Mouse (Mus musculus): Measurements from ENCODE around the gene Kat8. TPM values are rescaled to one million over a fixed set of nuclear protein-coding genes. Genes with fewer than 3 reads are reported as not detected.

Gene Kat8
- polyA plus RNA-seq (2014; fragmentation: Illumina TruSeq; extraction: RNeasy Lipid Tissue Mini Kit (QIAGEN cat#74804); ENCODE audit: low read depth, low replicate concordance) = 10.2 TPM

DNA sequence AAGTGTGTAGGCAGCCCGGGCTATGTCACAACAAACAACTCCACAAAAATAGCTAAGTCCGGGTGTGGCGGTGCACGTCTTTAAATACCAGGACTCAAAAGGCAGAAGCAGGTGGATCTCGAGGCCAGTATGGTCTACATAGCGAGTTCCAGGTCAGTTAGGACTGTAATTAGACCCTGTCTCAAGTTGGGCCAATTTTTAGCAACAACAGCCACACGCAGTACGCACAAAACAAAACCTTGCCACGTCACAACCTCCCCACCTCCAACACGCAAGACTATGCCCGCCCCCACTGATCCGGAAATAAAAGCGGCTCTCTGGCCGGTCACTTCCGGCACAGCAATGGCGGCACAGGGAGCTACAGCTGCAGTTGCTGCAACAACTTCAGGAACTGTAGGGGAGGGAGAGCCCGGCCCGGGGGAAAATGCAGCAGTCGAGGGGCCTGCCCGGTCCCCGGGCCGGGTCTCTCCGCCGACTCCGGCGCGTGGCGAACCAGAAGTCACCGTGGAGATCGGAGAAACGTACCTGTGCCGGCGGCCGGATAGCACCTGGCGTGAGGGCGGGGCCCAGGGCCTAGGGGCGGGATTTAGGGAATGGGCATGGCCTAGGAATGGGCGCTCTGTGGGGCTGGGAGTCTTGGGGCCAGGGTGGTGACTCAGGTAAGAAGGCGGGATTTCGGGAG, at the start of gene Kat8:
Gene Kat8 (plus strand): TSS at position 327 of the 682 bp plus-strand sequence.

DNA sequence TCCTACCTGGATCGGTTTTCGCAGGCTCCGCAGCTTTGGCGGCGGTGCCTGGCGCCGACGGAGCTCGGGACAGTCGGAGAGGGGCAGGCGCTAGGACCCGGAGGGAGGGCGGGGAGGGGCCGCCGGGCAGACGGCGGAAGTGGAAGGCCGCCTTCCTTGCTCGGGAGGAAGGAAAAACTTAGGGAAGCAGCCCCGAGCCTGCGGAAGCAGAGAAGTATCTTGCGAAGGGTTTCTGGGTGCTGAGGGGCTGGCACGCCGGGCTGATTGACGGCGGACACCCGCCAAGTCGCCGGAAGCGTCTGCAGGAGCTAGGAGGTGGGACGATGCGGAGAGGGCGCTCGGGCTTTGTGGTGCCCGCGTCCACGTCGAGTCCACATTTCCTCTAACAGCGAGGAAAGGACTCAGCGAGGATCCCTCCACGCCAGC, 36.3 kb upstream of the Kat8 start, which contains the start of gene Zfp646:
Gene Zfp646 (plus strand): TSS at position 181 of the 426 bp plus-strand sequence.

DNA sequence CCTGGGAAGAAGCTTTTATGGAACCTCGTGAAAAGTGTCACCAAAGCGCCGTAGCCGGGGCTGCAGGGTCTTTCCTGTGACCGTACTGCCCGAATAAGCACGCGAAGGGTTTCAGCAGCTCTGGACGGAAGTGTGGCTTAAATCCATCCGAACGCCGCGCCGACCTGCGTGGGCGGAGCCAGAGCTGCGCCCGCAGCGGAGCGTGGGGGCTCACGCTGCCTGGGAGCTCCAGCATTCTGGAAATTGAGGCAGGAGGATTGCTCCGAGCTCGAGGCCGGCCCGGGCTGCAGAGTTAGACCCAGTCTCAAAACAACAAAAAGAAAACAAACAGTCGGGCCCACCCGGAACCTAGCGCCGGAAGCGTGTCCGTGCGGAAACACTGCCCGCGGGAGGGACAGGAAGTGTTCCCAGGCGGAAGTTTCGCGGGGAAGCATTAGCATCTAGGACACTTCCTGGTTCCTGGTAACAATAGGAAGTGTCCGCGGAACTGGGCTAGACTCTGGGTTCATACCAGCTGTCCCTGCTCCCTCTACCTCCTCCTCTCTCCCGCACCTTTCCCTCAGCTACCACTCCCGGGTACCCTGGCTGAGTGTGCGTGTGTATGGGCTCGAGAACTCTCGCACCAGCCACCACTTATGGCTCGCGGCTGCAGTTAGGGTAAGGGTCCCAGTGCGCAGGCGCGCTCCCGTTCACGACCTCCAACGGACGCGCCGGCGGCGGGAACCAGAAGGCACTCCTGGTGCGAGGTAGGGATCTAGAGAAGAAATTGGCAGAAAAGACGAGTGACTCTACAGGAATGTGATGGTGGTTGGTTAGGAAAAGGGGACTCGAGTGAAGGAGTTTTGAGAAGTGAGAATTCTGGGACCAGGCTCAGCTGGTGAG, 35.6 kb upstream of the Kat8 start, which contains the start of gene Zfp668:
Gene Zfp668 (minus strand): TSS at position 362 of the 882 bp plus-strand sequence.

GRCm38 (mm10) chr7:127890798-127891197, 21.5 kb upstream of the Kat8 start, which contains the start of gene Prss53:
TSS of gene Prss53 (minus strand) at chr7:127890970.

DNA sequence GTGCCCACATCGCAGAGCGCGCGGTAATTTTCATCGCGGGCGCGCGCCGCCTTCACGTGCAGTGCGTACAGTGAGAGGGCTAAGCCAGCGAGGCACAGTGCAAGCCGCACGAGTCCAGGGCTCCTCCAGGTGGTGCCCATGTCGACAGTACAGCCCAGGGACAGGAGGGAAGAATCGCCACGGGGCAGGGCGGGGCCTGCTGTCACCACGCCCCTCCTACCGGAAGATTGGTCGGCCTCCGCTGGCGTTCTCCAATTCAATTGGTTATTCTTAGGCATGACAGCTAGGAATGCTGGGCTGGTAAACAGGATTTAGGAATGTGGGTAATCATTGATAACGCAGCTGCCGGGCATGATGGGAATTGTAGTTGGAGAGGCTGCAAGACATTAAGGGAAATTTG, 16.9 kb upstream of the Kat8 start, which contains the start of the genes Gm21974 and Vkorc1:
Gene Gm21974 (minus strand): TSS at position 13 of the 400 bp plus-strand sequence.
Gene Vkorc1 (minus strand): TSS at position 176 of the 400 bp plus-strand sequence.

DNA sequence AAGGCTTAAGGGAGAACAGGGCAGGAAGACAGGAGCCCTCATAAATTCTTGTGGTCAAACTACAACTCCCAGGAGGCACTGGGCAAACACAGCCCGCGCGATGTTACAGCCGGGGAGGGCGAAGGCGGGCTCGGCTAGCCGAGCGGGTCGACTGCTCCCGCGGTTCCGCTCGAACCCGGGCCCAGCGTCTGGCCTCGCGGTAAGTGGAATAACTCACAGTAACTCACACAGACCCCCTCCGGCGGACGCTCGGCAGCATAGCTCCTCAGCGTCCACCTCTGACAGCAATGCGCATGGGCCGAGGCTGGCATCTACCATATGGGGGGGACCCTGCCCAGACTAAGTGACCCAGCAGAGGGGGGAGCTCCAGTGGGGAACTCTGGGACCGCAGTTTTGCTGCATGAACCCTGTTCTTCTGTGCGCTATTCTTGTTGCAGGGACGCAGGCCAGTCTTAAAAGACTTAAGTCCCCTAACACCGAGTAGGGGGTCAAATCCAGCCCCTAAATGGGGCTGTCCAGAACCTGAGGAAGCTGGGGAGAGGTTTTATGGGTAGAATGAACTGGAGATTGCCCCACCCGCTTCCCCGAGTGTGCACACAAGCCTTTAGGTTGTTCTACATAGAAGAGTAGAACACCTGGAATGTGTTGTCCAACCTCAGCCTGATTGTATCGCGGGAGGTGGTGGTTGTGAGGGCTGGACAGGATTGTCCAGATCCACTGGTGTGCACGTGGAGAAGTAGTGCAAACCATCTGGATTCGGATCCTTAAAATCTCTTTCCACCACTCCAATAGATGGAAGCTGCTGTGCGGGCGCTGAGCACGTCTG, 8.1 kb upstream of the Kat8 start, which contains the start of gene Bckdk:
Gene Bckdk (plus strand): TSS at position 112 of the 826 bp plus-strand sequence.

GRCm38 (mm10) chr7:127929923-127930322, 17.6 kb downstream of the Kat8 start, which contains the start of gene Prss8:
TSS of gene Prss8 (minus strand) at chr7:127930104.

DNA sequence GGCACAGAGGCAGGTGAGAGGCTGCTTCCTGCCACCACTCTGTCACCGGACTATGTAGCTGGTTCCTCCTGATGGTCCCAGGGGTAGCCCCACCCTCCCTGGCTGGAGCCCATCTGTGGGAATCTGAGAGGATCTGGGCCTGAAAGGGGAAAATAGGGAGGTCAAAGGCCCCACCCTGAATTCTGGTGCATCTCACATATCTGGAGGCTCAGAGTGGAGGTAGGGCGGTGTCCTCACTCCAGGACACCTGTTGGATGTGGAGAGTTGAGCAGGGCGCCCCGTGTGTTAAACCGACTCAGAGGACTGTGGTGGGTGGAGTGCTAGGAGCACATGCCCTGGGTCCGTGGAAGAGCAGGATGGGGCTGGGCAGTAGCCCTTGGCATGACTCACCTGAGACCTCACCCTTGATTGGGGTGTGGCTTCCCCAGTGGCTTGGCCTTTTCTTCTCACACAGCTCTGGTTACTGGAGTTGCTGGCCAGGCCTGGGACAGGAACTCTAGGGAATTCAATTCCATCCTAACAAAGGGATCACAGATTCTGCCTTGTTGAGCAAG, 34.2 kb downstream of the Kat8 start, which contains the start of gene Prss36:
Gene Prss36 (minus strand): TSS at position 256 of the 554 bp plus-strand sequence.

GRCm38 (mm10) chr7:127967004-127967921, 54.9 kb downstream of the Kat8 start, which contains the start of gene Fus:
TSS of gene Fus (plus strand) at chr7:127967457.

Other genes starting within 250 kb of the Kat8 start
- gene Bcl7c, start 203.6 kb upstream of the Kat8 start, polyA plus RNA-seq (2014; fragmentation: Illumina TruSeq; extraction: RNeasy Lipid Tissue Mini Kit (QIAGEN cat#74804); ENCODE audit: low read depth, low replicate concordance) = 1.0 TPM
- 2.8 TPM for gene Ctf1, start 199.8 kb upstream of the Kat8 start, polyA plus RNA-seq (2014; fragmentation: Illumina TruSeq; extraction: RNeasy Lipid Tissue Mini Kit (QIAGEN cat#74804); ENCODE audit: low read depth, low replicate concordance)
- not detected for gene Ctf2, start 180.3 kb upstream of the Kat8 start, polyA plus RNA-seq (2014; fragmentation: Illumina TruSeq; extraction: RNeasy Lipid Tissue Mini Kit (QIAGEN cat#74804); ENCODE audit: low read depth, low replicate concordance)
- gene Fbxl19, start 168.0 kb upstream of the Kat8 start, polyA plus RNA-seq (2014; fragmentation: Illumina TruSeq; extraction: RNeasy Lipid Tissue Mini Kit (QIAGEN cat#74804); ENCODE audit: low read depth, low replicate concordance) = 1.2 TPM
- gene Orai3, start 142.7 kb upstream of the Kat8 start, polyA plus RNA-seq (2014; fragmentation: Illumina TruSeq; extraction: RNeasy Lipid Tissue Mini Kit (QIAGEN cat#74804); ENCODE audit: low read depth, low replicate concordance) = 3.5 TPM
- 7.0 TPM for gene Setd1a, start 135.8 kb upstream of the Kat8 start, polyA plus RNA-seq (2014; fragmentation: Illumina TruSeq; extraction: RNeasy Lipid Tissue Mini Kit (QIAGEN cat#74804); ENCODE audit: low read depth, low replicate concordance)
- not detected for gene Gm49388, start 126.9 kb upstream of the Kat8 start, polyA plus RNA-seq (2014; fragmentation: Illumina TruSeq; extraction: RNeasy Lipid Tissue Mini Kit (QIAGEN cat#74804); ENCODE audit: low read depth, low replicate concordance)
- gene Hsd3b7, start 111.9 kb upstream of the Kat8 start, polyA plus RNA-seq (2014; fragmentation: Illumina TruSeq; extraction: RNeasy Lipid Tissue Mini Kit (QIAGEN cat#74804); ENCODE audit: low read depth, low replicate concordance) = 16.0 TPM
- gene Stx4a, start 88.2 kb upstream of the Kat8 start, polyA plus RNA-seq (2014; fragmentation: Illumina TruSeq; extraction: RNeasy Lipid Tissue Mini Kit (QIAGEN cat#74804); ENCODE audit: low read depth, low replicate concordance) = 17.9 TPM
- 0.60 TPM for gene Stx1b, start 88.0 kb upstream of the Kat8 start, polyA plus RNA-seq (2014; fragmentation: Illumina TruSeq; extraction: RNeasy Lipid Tissue Mini Kit (QIAGEN cat#74804); ENCODE audit: low read depth, low replicate concordance)
- gene Zfp646, start 36.3 kb upstream of the Kat8 start, polyA plus RNA-seq (2014; fragmentation: Illumina TruSeq; extraction: RNeasy Lipid Tissue Mini Kit (QIAGEN cat#74804); ENCODE audit: low read depth, low replicate concordance) = 11.1 TPM
- gene Zfp668, start 35.7 kb upstream of the Kat8 start, polyA plus RNA-seq (2014; fragmentation: Illumina TruSeq; extraction: RNeasy Lipid Tissue Mini Kit (QIAGEN cat#74804); ENCODE audit: low read depth, low replicate concordance) = 1.7 TPM
- gene Prss53, start 21.5 kb upstream of the Kat8 start, polyA plus RNA-seq (2014; fragmentation: Illumina TruSeq; extraction: RNeasy Lipid Tissue Mini Kit (QIAGEN cat#74804); ENCODE audit: low read depth, low replicate concordance) = not detected
- gene Gm21974, start 17.1 kb upstream of the Kat8 start, polyA plus RNA-seq (2014; fragmentation: Illumina TruSeq; extraction: RNeasy Lipid Tissue Mini Kit (QIAGEN cat#74804); ENCODE audit: low read depth, low replicate concordance) = not detected
- gene Vkorc1, start 16.9 kb upstream of the Kat8 start, polyA plus RNA-seq (2014; fragmentation: Illumina TruSeq; extraction: RNeasy Lipid Tissue Mini Kit (QIAGEN cat#74804); ENCODE audit: low read depth, low replicate concordance) = 26.8 TPM
- gene Bckdk, start 8.4 kb upstream of the Kat8 start, polyA plus RNA-seq (2014; fragmentation: Illumina TruSeq; extraction: RNeasy Lipid Tissue Mini Kit (QIAGEN cat#74804); ENCODE audit: low read depth, low replicate concordance) = 2.8 TPM
- gene Prss8, start 17.6 kb downstream of the Kat8 start, polyA plus RNA-seq (2014; fragmentation: Illumina TruSeq; extraction: RNeasy Lipid Tissue Mini Kit (QIAGEN cat#74804); ENCODE audit: low read depth, low replicate concordance) = 1.0 TPM
- gene Prss36, start 34.2 kb downstream of the Kat8 start, polyA plus RNA-seq (2014; fragmentation: Illumina TruSeq; extraction: RNeasy Lipid Tissue Mini Kit (QIAGEN cat#74804); ENCODE audit: low read depth, low replicate concordance) = not detected
- 788 TPM for gene Fus, start 54.9 kb downstream of the Kat8 start, polyA plus RNA-seq (2014; fragmentation: Illumina TruSeq; extraction: RNeasy Lipid Tissue Mini Kit (QIAGEN cat#74804); ENCODE audit: low read depth, low replicate concordance)
- gene Pycard, start 81.4 kb downstream of the Kat8 start, polyA plus RNA-seq (2014; fragmentation: Illumina TruSeq; extraction: RNeasy Lipid Tissue Mini Kit (QIAGEN cat#74804); ENCODE audit: low read depth, low replicate concordance) = 99.2 TPM
- 0.91 TPM for gene Trim72, start 91.4 kb downstream of the Kat8 start, polyA plus RNA-seq (2014; fragmentation: Illumina TruSeq; extraction: RNeasy Lipid Tissue Mini Kit (QIAGEN cat#74804); ENCODE audit: low read depth, low replicate concordance)
- 10.1 TPM for gene Itgam, start 150.1 kb downstream of the Kat8 start, polyA plus RNA-seq (2014; fragmentation: Illumina TruSeq; extraction: RNeasy Lipid Tissue Mini Kit (QIAGEN cat#74804); ENCODE audit: low read depth, low replicate concordance)
- not detected for gene Gm49368, start 150.2 kb downstream of the Kat8 start, polyA plus RNA-seq (2014; fragmentation: Illumina TruSeq; extraction: RNeasy Lipid Tissue Mini Kit (QIAGEN cat#74804); ENCODE audit: low read depth, low replicate concordance)
- 2.9 TPM for gene Itgax, start 217.0 kb downstream of the Kat8 start, polyA plus RNA-seq (2014; fragmentation: Illumina TruSeq; extraction: RNeasy Lipid Tissue Mini Kit (QIAGEN cat#74804); ENCODE audit: low read depth, low replicate concordance)
- gene Itgad, start 241.9 kb downstream of the Kat8 start, polyA plus RNA-seq (2014; fragmentation: Illumina TruSeq; extraction: RNeasy Lipid Tissue Mini Kit (QIAGEN cat#74804); ENCODE audit: low read depth, low replicate concordance) = not detected